Mouse (Mus musculus) heart, embryonic 13.5 days (tissue): ENCODE results near the gene Six4. TPM values are rescaled to one million over a fixed set of nuclear protein-coding genes. Genes with fewer than 3 reads are reported as not detected.
"Not testable (repeated sequence)": the region's sequence is repeated elsewhere in the genome, so short reads cannot be mapped to it uniquely, and the experiment has no call there.

Source experiments
- ATAC-seq: fragments of 200-750 bp; cut with Nextera tagmentation; 2 replicates; pipeline ENCODE4 v1.8.0; 2017; ENCODE audit warnings: moderate TSS enrichment; ENCODE audit not compliant: insufficient number of reproducible peaks, low FRiP score, low TSS enrichment; ENCODE audit errors: extremely low read depth
- H3K27ac ChIP-seq: fragments of 300-500 bp; sonication (generic); replicated peaks from 2 replicates; pipeline ENCODE4 v1.5.1; 2015; ENCODE audit warnings: moderate library complexity, mild to moderate bottlenecking, inconsistent platforms
- H3K27me3 ChIP-seq: fragments of 300-500 bp; sonication (generic); replicated peaks from 2 replicates; pipeline ENCODE4 v1.6.1; 2015; ENCODE audit warnings: mild to moderate bottlenecking, inconsistent platforms
- H3K36me3 ChIP-seq: fragments of 300-500 bp; sonication (generic); 2 replicates; pipeline ENCODE4 v1.6.1; 2015; ENCODE audit warnings: mild to moderate bottlenecking, inconsistent platforms
- H3K4me1 ChIP-seq: fragments of 300-500 bp; sonication (generic); 2 replicates; pipeline ENCODE4 v1.6.1; 2015; ENCODE audit warnings: inconsistent platforms
- H3K4me2 ChIP-seq: fragments of 300-500 bp; sonication (generic); 2 replicates; pipeline ENCODE4 v1.6.1; 2015; ENCODE audit warnings: inconsistent platforms, mild to moderate bottlenecking, moderate library complexity
- H3K4me3 ChIP-seq: fragments of 300-500 bp; sonication (generic); 2 replicates; pipeline ENCODE4 v1.5.1; 2015; ENCODE audit warnings: moderate library complexity, mild to moderate bottlenecking, inconsistent platforms
- H3K9ac ChIP-seq: fragments of 300-500 bp; sonication (generic); 2 replicates; pipeline ENCODE4 v1.6.1; 2015; ENCODE audit warnings: inconsistent platforms, mild to moderate bottlenecking, moderate library complexity
- H3K9me3 ChIP-seq: fragments of 300-500 bp; sonication (generic); 2 replicates; pipeline ENCODE4 v1.6.1; 2016; ENCODE audit warnings: inconsistent platforms
- WGBS: fragments of 180-500 bp; shearing (Covaris S2); methylation state at CpG from one replicate; pipeline ENCODE4 v1.1.7; 2015; ENCODE audit warnings: mixed read lengths; 5-methylcytosine and 5-hydroxymethylcytosine counted together
- polyA plus RNA-seq: library from polyadenylated mRNA; unstranded; fragments of >200 nt; fragmentation: Nextera tagmentation; extraction: Ambion mirVana; gene quantifications from 2 replicates; pipeline ENCODE4 v1.2.1, GENCODE M21; 2015

Six4 gene
- polyA plus RNA-seq, 1 experiment from 2014 or later = 1.0 TPM

DNA sequence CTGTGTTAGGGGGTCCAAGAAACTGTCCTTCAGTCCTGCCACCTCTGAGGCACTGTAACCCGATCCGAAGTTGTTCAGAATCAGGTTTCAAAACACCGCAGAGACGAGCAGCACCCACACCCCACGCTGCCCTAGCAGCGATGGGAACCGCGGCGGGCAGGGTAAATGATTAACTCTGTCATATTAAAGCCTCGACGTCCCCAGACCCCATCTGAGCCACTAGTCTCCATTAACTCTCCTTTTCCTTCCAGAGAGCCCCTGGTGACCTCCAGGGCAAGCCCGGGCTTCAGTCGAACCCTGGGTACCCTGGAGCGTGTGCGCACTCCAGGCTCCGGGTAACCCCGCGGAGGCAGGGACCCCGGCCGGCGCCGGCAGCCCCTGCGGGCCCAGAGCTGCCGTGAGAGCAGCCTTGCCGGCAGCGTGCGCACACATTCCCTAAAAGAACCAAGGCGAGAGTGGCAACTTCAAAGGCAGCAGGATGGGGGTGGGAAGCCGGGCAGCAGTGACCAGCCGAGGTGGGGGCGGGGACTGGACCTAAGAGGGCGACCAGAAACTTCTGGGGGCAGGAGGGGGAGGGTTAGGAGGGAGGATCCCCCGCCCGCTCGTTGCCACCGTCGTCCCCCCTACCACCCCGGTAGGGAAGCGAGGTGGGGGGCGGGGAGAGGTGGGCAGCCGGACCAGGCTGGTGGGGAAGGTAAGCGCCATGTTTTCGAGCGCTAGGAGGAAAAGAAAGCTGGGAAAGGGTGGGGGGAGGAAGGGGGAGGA, 1.5 kb downstream of the Six4 start:
- Histone ChIP-seq H3K9me3 (no peaks in the 10 kb centered on the region), H3K4me1 (peaks cover 20% of the 10 kb centered on the region), H3K4me2 (peak overlapping the region; percentile 98), H3K27ac (peak overlapping the region; percentile 78), H3K9ac (peak overlapping the region; percentile 87), H3K36me3 (peaks cover 14% of the 10 kb centered on the region), H3K4me3 (peak overlapping the region; percentile 87), H3K27me3 (peaks cover 9% of the 10 kb centered on the region; the same call in 1 of the 2 replicates)
- under 1% methylated on average over 43 of the region's 44 CpGs for WGBS
- no peak for ATAC-seq

- H3K9ac ChIP-seq = peak overlapping the region; percentile 87
- H3K36me3 ChIP-seq = peaks cover 18% of the 10 kb centered on the region
- H3K4me1 ChIP-seq = peaks cover 20% of the 10 kb centered on the region
- H3K27ac ChIP-seq = no peak overlapping the region
- ATAC-seq = peak; percentile 39; the same call in 1 of the 2 replicates
- peak overlapping the region; percentile 98 for H3K4me2 ChIP-seq
- peak overlapping the region; percentile 87 for H3K4me3 ChIP-seq
- H3K9me3 ChIP-seq = no peaks in the 10 kb centered on the region
- H3K27me3 ChIP-seq = peaks cover 9% of the 10 kb centered on the region; the same call in 1 of the 2 replicates
- 8% methylated on average over 22 of the region's 23 CpGs for WGBS
Observed at GRCm38 (mm10) chr12:73110431-73111111, 2.7 kb downstream of the Six4 start.

DNA sequence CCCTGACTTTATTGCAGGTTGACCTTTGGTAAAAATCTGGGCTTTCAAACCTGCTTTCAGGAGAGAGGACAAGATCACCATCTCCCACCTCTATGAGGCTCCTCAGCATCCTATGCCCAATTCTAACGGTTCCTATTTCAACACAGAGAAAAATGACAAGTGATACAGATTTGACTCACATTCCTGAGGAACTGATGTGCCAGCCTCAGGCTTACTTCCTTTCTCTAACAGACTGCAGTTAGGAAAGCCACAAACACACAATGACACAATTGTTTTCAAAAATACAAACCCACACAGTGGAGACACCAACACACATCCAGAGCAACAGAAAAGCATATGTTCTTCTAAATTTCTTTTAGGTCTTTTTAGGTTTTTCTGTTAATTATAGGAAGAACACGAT, 5.4 kb downstream of the Six4 start:
- H3K9ac ChIP-seq = no peak overlapping the region
- ATAC-seq = no peak
- H3K9me3 ChIP-seq = no peaks in the 10 kb centered on the region
- no peak overlapping the region for H3K4me2 ChIP-seq
- WGBS = 66% methylated on average over 2 of the region's 2 CpGs
- no peak overlapping the region for H3K27ac ChIP-seq
- peaks cover 16% of the 10 kb centered on the region for H3K4me1 ChIP-seq
- H3K27me3 ChIP-seq = 0 out of 2 replicates have a peak, but pooled peaks cover 9% of the 10 kb centered on the region
- H3K4me3 ChIP-seq = no peak overlapping the region
- peaks cover 34% of the 10 kb centered on the region for H3K36me3 ChIP-seq

DNA sequence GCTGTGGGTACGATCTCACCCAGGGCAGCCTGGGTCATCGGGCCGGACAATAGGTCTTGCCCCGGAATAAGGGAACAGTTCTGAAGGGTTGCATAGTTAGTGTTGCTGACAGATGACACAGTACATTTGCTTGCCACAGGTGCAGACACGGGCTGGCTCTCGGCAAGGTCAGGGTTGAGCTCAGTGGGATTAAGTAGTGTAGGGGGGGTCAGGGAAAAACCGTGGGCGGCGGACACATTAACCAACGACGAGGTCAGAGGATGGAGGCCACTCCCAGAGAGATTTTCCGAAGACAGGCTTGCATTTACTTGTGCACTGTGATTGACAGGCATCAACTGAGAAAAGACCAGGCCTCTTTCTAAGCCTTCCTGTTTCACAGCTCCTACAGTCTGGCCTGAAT, 9.5 kb downstream of the Six4 start:
- Histone ChIP-seq H3K27ac (no peak overlapping the region), H3K4me2 (no peak overlapping the region), H3K4me3 (no peak overlapping the region), H3K9me3 (no peaks in the 10 kb centered on the region), H3K4me1 (0 out of 2 replicates have a peak, but pooled peaks cover 3% of the 10 kb centered on the region), H3K27me3 (no peaks in the 10 kb centered on the region), H3K36me3 (peaks cover 45% of the 10 kb centered on the region), H3K9ac (no peak overlapping the region)
- WGBS = 79% methylated on average over 12 of the region's 12 CpGs
- no peak for ATAC-seq

GRCm38 (mm10) chr12:73098593-73098992, 14.7 kb downstream of the Six4 start:
- no peak overlapping the region for H3K4me2 ChIP-seq
- 0 out of 2 replicates have a peak overlapping the region, but pooled peaks have one; percentile 1 for H3K27ac ChIP-seq
- peaks cover 22% of the 10 kb centered on the region for H3K36me3 ChIP-seq
- no peak overlapping the region for H3K9ac ChIP-seq
- no peaks in the 10 kb centered on the region for H3K9me3 ChIP-seq
- H3K4me1 ChIP-seq = peaks cover 11% of the 10 kb centered on the region; the same call in 1 of the 2 replicates
- no peak for ATAC-seq
- no peak overlapping the region for H3K4me3 ChIP-seq
- 42% methylated on average over 4 of the region's 4 CpGs for WGBS
- no peaks in the 10 kb centered on the region for H3K27me3 ChIP-seq

GRCm38 (mm10) chr12:73096177-73096576, 17.1 kb downstream of the Six4 start:
- ATAC-seq, H3K9me3 ChIP-seq: not testable (repeated sequence)
- 82% methylated on average over 5 of the region's 5 CpGs for WGBS

GRCm38 (mm10) chr12:73094605-73095004, 18.7 kb downstream of the Six4 start:
- no peak for ATAC-seq
- H3K4me2 ChIP-seq = no peak overlapping the region
- no peaks in the 10 kb centered on the region for H3K36me3 ChIP-seq
- no peak overlapping the region for H3K9ac ChIP-seq
- H3K27me3 ChIP-seq = no peaks in the 10 kb centered on the region
- H3K4me3 ChIP-seq = no peak overlapping the region
- no peak overlapping the region for H3K27ac ChIP-seq
- WGBS = 34% methylated on average over 2 of the region's 2 CpGs
- no peaks in the 10 kb centered on the region for H3K9me3 ChIP-seq
- peaks cover 16% of the 10 kb centered on the region for H3K4me1 ChIP-seq

More at GRCm38 (mm10) chr12:73096177-73096576, 17.1 kb downstream of the Six4 start:
- not testable (repeated sequence) for H3K9ac ChIP-seq, H3K4me3 ChIP-seq, H3K27me3 ChIP-seq, H3K36me3 ChIP-seq, H3K4me2 ChIP-seq, H3K27ac ChIP-seq
- peaks cover 16% of the 10 kb centered on the region for H3K4me1 ChIP-seq

GRCm38 (mm10) chr12:73094189-73094588, 19.1 kb downstream of the Six4 start:
- H3K4me3 ChIP-seq = no peak overlapping the region
- WGBS = 66% methylated on average over 2 of the region's 2 CpGs
- H3K36me3 ChIP-seq = no peaks in the 10 kb centered on the region
- no peak for ATAC-seq
- H3K27ac ChIP-seq = no peak overlapping the region
- H3K4me1 ChIP-seq = peaks cover 16% of the 10 kb centered on the region
- H3K9ac ChIP-seq = no peak overlapping the region
- H3K4me2 ChIP-seq = no peak overlapping the region
- no peaks in the 10 kb centered on the region for H3K9me3 ChIP-seq
- no peaks in the 10 kb centered on the region for H3K27me3 ChIP-seq

DNA sequence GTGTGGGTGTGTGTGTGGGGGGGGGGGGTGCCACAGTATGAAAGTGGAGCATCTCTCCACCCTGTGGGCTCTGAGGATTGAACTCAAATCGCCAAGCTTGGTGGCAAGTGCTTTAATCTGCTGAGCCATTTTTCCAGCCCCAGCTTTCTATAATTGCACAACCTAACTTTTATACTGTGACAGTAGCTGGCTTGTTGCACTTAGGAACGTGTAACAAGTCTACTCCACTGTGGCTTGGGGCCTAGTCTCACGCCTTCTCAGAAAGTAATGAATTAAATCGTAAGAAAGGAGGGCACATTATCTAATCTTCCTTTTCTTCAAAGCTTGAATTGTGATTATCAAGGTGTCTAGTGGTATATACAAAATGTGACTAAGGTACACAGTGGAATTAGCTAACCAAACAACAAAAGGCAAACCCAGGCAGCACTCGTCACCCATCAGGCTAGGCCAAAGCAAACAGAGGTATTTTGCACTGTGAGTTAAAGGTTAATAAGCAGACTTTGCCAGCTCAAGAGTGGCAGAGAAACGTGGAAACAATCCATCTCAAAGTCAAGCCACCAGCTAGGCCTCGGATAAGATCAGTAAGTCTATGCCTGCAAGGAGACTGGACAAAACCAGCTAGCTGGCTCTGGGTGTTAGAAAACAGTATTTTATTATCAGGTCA, 22.5 kb downstream of the Six4 start:
- ATAC-seq = no peak
- no peak overlapping the region for H3K27ac ChIP-seq
- peaks cover 6% of the 10 kb centered on the region for H3K4me1 ChIP-seq
- no peak overlapping the region for H3K4me3 ChIP-seq
- no peaks in the 10 kb centered on the region for H3K36me3 ChIP-seq
- H3K9ac ChIP-seq = no peak overlapping the region
- whole genome bisulfite sequencing = 66% methylated on average over 7 of the region's 7 CpGs
- H3K27me3 ChIP-seq = no peaks in the 10 kb centered on the region
- H3K9me3 ChIP-seq = no peaks in the 10 kb centered on the region
- H3K4me2 ChIP-seq = no peak overlapping the region

- Histone ChIP-seq H3K4me1 (peaks cover 6% of the 10 kb centered on the region), H3K27me3 (no peaks in the 10 kb centered on the region), H3K27ac (0 out of 2 replicates have a peak overlapping the region, but pooled peaks have one; percentile 24), H3K36me3 (no peaks in the 10 kb centered on the region), H3K9ac (no peak overlapping the region), H3K4me3 (no peak overlapping the region), H3K4me2 (no peak overlapping the region; the same call in 1 of the 2 replicates), H3K9me3 (no peaks in the 10 kb centered on the region)
- no peak for ATAC-seq
- 64% methylated on average over 4 of the region's 5 CpGs for WGBS
Observed at GRCm38 (mm10) chr12:73088911-73089310, 24.3 kb downstream of the Six4 start.

GRCm38 (mm10) chr12:73088500-73088899, 24.8 kb downstream of the Six4 start:
- peaks cover 4% of the 10 kb centered on the region for H3K4me1 ChIP-seq
- 0 out of 2 replicates have a peak overlapping the region, but pooled peaks have one; percentile 24 for H3K27ac ChIP-seq
- no peaks in the 10 kb centered on the region for H3K27me3 ChIP-seq
- WGBS = 71% methylated on average over 5 of the region's 5 CpGs
- ATAC-seq = no peak
- no peak overlapping the region for H3K9ac ChIP-seq
- no peak overlapping the region; the same call in 1 of the 2 replicates for H3K4me2 ChIP-seq
- H3K9me3 ChIP-seq = no peaks in the 10 kb centered on the region
- no peaks in the 10 kb centered on the region for H3K36me3 ChIP-seq
- no peak overlapping the region for H3K4me3 ChIP-seq
